Mouse (Mus musculus) urinary bladder, postnatal 14 days (tissue): ENCODE data around the gene Ivns1abp.
A peak's percentile ranks its signal among the peaks of the same experiment; 100 is the strongest.
"Not testable (repeated sequence)": the region's sequence is repeated elsewhere in the genome, so short reads cannot be mapped to it uniquely, and the experiment has no call there.

Source experiments
- DNase-seq: peaks from one replicate; pipeline ENCODE4 v3.0.0; 2021; ENCODE audit warnings: low spot score

The Ivns1abp gene

GRCm38 (mm10) chr1:151344283-151345108 is at the start of gene Ivns1abp:
Ivns1abp (plus strand) TSS chr1:151344477.
- peak; percentile 98 for DNase-seq

GRCm38 (mm10) chr1:151295486-151295885 is 48.8 kb upstream of the Ivns1abp start:
- no peak for DNase-seq

DNA sequence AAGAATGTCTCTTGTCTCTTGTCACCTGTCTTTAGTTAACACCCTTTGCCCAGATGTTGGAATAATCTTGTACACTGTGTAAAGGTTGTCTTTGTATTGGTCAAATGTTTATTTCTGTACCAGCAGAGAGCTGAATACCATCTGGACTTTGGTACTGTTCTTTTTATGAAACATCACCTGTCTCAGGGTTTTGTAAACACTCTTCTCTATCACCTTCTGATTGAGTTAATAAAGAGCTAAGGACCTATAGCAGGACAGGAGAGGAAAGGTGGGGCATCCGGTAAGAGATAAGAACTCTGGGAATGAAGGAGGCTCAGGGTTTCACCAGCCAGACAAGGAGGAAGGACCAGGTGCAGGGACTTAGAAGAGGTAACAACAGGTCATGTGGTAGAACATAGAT is 47.7 kb upstream of the Ivns1abp start:
- no peak for DNase-seq

DNA sequence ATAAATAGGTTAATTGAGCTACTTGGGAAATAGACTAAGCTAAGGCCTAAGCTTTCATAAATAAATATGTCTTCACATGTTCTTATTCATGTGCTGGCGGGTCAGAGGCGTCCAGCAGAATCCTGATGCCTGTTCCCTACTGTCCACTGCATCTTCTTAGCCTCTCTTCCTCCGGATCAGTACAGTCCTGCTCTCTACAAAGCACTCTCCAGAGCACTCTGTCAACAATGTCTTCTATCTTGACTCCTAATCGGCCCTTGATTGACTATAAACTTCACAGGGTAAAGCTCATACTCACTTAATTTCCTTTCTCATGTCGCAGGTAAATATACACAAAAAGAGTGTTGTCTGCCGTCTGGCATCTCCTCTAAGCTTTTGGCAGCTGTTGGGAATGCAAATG is 47.3 kb upstream of the Ivns1abp start:
- no peak for DNase-seq

DNA sequence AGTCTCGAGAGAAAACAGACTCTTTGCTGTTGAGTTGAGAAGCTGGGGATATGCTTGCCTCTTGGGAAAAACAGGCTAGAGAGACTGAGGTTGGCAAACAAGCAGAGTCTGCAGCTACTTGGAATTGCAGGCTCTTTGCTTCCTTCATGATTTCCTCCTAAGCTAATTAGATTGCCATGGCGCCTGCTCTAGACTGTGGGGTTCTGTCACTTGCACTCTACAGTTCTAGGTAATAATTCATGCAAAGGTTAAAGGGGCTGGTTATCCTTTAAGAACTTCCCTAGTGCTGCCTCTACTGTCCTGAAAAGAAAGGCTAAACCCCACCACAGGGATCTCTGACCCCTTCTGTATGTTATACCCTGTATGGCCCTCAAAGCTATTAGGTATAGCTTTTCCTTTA is 46.7 kb upstream of the Ivns1abp start:
- DNase-seq, result no peak

DNA sequence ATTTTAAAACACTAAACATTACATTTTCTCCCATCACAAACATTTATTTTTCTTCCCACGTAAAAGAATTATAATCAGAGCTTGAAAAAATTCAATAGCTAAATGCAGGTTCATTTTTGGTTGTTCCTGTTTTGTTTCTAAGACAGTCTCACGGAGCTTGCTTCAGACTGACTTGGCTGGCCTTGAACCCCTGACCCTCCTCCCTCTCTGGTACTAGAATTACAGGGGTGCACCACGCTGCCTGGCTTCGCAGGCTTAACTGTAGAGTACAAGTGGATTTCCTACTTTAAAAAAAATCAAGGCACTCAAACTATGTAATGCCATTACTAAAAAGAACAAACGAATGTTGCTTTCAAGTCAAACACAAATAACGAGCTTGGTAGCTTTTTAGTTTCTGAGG is 42.8 kb upstream of the Ivns1abp start:
- DNase-seq, result no peak

- no peak for DNase-seq
These were observed 42.4 kb upstream of the Ivns1abp start for GRCm38 (mm10) chr1:151301904-151302303.

- DNase-seq, result no peak
These were observed 41.0 kb upstream of the Ivns1abp start for GRCm38 (mm10) chr1:151303265-151303664.

- not testable (repeated sequence) for DNase-seq
These were observed 39.3 kb upstream of the Ivns1abp start for GRCm38 (mm10) chr1:151305001-151305400.

DNA sequence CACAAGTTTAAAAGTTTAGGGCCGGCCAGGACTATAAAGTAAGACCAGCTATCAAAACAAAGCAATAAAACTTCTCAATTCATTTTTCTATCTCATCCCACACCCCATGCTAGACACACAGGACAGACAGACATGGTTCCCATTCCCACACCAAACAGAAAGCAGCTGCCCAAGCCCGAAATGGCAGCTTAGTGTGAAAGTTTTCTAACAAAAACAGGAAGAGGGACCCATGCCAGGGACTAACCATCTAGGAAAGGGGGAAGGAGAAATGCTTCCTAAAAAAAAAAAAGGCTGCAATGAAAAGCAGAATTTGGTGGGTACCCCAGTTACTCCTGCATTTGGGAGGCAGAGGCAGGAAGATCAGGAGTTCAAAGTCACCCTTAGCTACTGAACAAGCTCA is 37.2 kb upstream of the Ivns1abp start:
- DNase-seq, result no peak

DNA sequence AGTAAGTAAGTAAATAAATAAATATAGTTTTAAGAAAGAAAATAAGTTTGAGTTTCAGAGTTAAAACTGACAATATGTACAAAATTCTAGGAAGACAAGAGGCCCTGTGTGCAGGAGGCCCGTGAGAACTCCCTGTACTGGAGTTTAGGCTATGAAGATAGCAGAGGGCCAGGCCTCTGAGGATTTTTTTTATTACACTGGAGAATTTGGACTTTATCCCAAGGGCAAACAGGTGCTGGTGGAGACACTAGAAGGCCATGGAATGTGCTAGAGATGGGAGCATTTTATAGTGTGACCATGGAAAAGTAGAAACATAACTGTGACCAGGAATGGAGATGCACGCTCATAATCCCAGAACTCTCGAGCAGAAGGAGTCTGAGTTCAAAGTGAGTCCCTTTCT is 36.5 kb upstream of the Ivns1abp start:
- DNase-seq, result no peak

DNA sequence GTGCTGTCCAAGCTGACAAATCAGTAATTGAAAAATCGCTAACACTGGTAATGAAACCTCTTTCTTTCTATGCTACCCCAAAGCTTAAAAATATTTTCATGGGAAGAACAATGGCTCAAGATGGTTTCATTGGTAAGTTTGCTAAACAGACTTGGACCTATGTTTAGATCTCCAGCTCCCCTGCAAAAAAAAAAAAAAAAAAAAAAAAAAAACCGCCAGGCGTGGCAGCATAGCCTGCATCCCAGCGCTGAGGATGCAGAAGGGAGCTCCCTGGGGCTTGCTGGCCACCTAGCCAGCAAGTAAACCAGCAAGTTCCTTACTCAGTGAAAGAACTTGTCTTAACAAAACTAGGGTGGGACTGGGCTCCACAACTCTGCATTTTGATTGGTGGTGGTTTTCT is 35.8 kb upstream of the Ivns1abp start:
- DNase-seq, result no peak

DNA sequence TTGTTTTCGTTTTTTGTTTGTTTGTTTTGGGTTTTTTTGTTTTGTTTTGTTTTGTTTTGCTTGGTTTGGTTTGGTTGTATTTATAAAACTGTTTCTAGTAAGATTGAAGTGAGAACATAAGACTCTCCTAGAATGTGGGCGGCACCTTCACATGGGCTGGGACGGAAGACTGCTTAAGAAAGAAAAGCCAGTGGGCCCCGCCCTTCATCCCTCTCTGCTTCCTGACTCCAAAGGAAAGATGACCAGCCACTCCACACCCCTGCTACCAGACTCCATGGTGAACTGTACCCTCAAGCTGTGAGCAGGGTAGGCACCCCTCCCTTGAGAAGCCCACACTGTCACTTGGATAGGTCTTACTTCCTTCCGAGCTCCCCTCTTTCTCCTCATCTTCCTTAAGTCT is 33.8 kb upstream of the Ivns1abp start:
- DNase-seq, result no peak

- DNase-seq, result no peak
These were observed 32.9 kb upstream of the Ivns1abp start for GRCm38 (mm10) chr1:151311379-151311778.

DNA sequence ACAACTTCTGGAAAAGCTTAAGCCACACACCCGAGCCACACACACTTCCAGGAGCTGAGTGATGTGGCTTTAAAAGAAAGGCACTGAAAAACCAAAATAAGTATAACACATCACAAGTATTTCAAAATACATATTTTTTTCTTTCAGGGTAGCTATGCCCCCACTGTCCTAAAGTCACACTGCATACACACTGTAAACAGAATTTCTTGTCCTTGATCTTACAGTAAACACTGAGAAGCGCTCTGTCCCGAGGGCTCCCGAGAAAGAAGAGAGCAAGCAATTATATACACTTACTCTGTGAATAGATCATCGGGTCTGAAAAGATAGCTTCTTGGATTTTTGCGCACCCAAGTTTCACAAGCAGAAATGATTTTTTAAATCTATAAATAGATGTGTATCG is 25.0 kb upstream of the Ivns1abp start:
- no peak for DNase-seq

DNA sequence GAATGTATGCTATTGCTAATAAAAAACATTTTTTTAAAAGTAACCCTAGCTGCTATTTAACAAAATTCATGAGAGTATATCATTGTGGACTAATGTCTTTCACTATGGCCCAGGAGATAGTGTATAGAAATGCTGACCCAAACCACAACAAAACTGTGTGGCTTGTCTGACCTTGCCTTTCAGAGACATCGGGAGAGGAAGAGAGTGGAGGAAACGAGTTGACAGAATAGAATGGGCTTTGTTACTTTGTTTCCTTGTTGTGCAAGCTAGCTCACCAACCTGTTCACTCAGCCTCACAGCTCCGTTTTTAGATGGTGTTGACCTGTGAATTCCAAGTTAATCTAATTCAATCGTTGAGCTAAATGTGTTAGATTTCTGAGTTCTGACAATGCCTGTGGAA is 23.9 kb upstream of the Ivns1abp start:
- DNase-seq, result no peak

DNA sequence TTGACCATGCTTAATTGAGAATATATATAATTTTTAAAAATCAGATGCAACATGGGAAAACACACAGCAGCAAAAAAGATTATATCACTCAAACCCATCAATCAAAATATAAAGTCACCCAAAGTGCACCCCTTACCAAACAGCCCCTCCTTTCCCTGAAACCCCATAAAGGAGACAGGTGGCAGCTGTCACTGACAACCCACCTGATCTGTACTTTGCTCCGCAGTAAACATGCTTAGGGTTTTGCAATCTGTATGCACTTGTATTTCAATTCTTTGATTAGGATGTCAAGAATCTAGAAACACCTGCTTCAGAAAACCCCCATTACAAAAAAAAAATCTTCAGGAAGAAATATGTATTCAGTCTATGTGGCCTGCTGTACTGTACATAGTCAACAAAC is 18.9 kb upstream of the Ivns1abp start:
- DNase-seq, result no peak

- DNase-seq, result no peak
These were observed 15.8 kb upstream of the Ivns1abp start for GRCm38 (mm10) chr1:151328341-151329097.

- DNase-seq, result no peak
These were observed 14.7 kb upstream of the Ivns1abp start for GRCm38 (mm10) chr1:151329601-151330000.

DNA sequence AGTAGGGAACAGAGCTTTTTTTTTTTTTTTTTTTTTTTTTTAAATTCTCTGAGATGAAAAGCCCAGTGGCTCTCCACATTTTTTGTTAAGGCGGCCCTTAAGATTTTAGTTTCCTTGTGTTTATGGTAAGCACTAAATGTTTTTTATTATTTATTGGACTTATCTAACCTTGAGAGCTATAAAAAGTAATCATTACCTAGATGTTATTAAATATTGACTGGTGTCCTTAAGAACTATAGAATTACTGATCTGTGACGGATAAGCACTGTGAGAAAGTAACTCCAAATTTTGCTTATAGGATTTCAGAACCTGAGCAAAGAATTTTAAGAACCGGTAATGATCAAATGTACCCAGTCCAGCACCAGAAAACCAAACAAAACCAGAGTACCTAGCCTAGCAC is 11.5 kb upstream of the Ivns1abp start:
- DNase-seq, result no peak

GRCm38 (mm10) chr1:151338234-151338633 is 6.0 kb upstream of the Ivns1abp start:
- DNase-seq, result no peak

GRCm38 (mm10) chr1:151338941-151339340 is 5.3 kb upstream of the Ivns1abp start:
- DNase-seq, result no peak

GRCm38 (mm10) chr1:151341321-151342044 is 2.8 kb upstream of the Ivns1abp start:
- no peak for DNase-seq
